Mouse (Mus musculus) cerebellum, postnatal 25 days (tissue): Measurements from ENCODE around the gene Tpx2.

Source experiments
- DNase-seq, 2 experiments: peaks; one replicate each; pipeline ENCODE4 v3.0.0; 2021; ENCODE audit warnings: mixed read lengths in 2 of 2

Gene Tpx2

GRCm38 (mm10) chr2:152847815-152848302 lies at the start of gene Tpx2:
TSS of gene Tpx2 (plus strand) at chr2:152847964.
- DNase-seq = peak; percentile 97 to 98

GRCm38 (mm10) chr2:152799954-152800761 lies 47.6 kb upstream of the Tpx2 start:
- DNase-seq = peak in 1 of 2 experiments; percentile 58

GRCm38 (mm10) chr2:152800762-152801113 lies 47.0 kb upstream of the Tpx2 start:
- DNase-seq = no peak

- no peak for DNase-seq
Observed at GRCm38 (mm10) chr2:152802303-152802702, 45.5 kb upstream of the Tpx2 start.

- no peak for DNase-seq
Observed at GRCm38 (mm10) chr2:152803081-152803480, 44.7 kb upstream of the Tpx2 start.

- DNase-seq = peak; percentile 95
Observed at GRCm38 (mm10) chr2:152804408-152805110, 43.2 kb upstream of the Tpx2 start.

- no peak for DNase-seq
Observed at GRCm38 (mm10) chr2:152805111-152805490, 42.7 kb upstream of the Tpx2 start.

- no peak for DNase-seq
Observed at GRCm38 (mm10) chr2:152806037-152806436, 41.7 kb upstream of the Tpx2 start.

GRCm38 (mm10) chr2:152808178-152808577 lies 39.6 kb upstream of the Tpx2 start:
- DNase-seq = no peak

- DNase-seq = peak in 1 of 2 experiments; percentile 40
Observed at GRCm38 (mm10) chr2:152810158-152810941, 37.4 kb upstream of the Tpx2 start.

GRCm38 (mm10) chr2:152811336-152812165 lies 36.2 kb upstream of the Tpx2 start:
- DNase-seq = peak; percentile 55 to 63

- no peak for DNase-seq
Observed at GRCm38 (mm10) chr2:152813232-152813631, 34.5 kb upstream of the Tpx2 start.

- peak; percentile 55 to 65 for DNase-seq
Observed at GRCm38 (mm10) chr2:152814213-152814874, 33.4 kb upstream of the Tpx2 start.

- DNase-seq = peak in 1 of 2 experiments; percentile 16
Observed at GRCm38 (mm10) chr2:152815879-152816656, 31.7 kb upstream of the Tpx2 start.

- peak in 1 of 2 experiments; percentile 51 for DNase-seq
Observed at GRCm38 (mm10) chr2:152816657-152817348, 31.0 kb upstream of the Tpx2 start.

- peak; percentile 94 to 96 for DNase-seq
Observed at GRCm38 (mm10) chr2:152817596-152818291, 30.0 kb upstream of the Tpx2 start.

GRCm38 (mm10) chr2:152818679-152819078 lies 29.1 kb upstream of the Tpx2 start:
- peak in 1 of 2 experiments; percentile 53 for DNase-seq

GRCm38 (mm10) chr2:152819097-152819624 lies 28.6 kb upstream of the Tpx2 start:
- no peak for DNase-seq

GRCm38 (mm10) chr2:152819926-152820325 lies 27.8 kb upstream of the Tpx2 start:
- no peak for DNase-seq
